8 mouse cellular contexts compared by ENCODE assay signal in genomic region chr4:103214498-103214924, GRCm38 (mm10). TPM values are rescaled to one million over a fixed set of nuclear protein-coding genes. Genes with fewer than 3 reads are reported as not detected.
A peak's percentile ranks its signal among the peaks of the same experiment; 100 is the strongest.
DNase-seq lines count a peak whose midpoint lies in the region; ATAC-seq and TF ChIP-seq lines count a peak whose summit lies in the region.

No protein-coding gene starts in this region.

- WGBS in forebrain, postnatal 0 days, result under 1% methylated on average over 48 of the region's 48 CpGs
- WGBS in lung, embryonic 16.5 days, result 0% methylated on average over 46 of the region's 48 CpGs

- TF ChIP-seq CTCF in E14TG2a.4 (conservative IDR thresholded peaks at IDR 0.05; ENCODE audit: low read length), result no peak
- TF ChIP-seq CTCF in forebrain, postnatal 0 days (IDR thresholded peaks at IDR 0.05; ENCODE audit: low read depth), result no peak

- H3K27ac ChIP-seq in forebrain, postnatal 0 days (ENCODE audit: low read depth, low read length), result peak overlapping the region; percentile 99
- peak overlapping the region; percentile 97 for H3K27ac ChIP-seq in lung, embryonic 16.5 days (ENCODE audit: low read length)

- H3K27me3 ChIP-seq in E14TG2a.4 (ENCODE audit: insufficient read depth, low read length), result no peaks in the 10 kb centered on the region
- no peaks in the 10 kb centered on the region for H3K27me3 ChIP-seq in forebrain, postnatal 0 days (ENCODE audit: insufficient read depth, low read length)
- no peaks in the 10 kb centered on the region for H3K27me3 ChIP-seq in lung, embryonic 16.5 days (ENCODE audit: control insufficient read depth, insufficient read depth, low read depth, low read length)

- H3K36me3 ChIP-seq in E14TG2a.4 (ENCODE audit: insufficient read depth, low read length), result peaks cover 20% of the 10 kb centered on the region
- peaks cover 6% of the 10 kb centered on the region; the same call in 1 of the 2 replicates for H3K36me3 ChIP-seq in forebrain, postnatal 0 days (ENCODE audit: insufficient read depth)
- no peaks in the 10 kb centered on the region; the same call in 1 of the 2 replicates for H3K36me3 ChIP-seq in lung, embryonic 16.5 days (ENCODE audit: control insufficient read depth, insufficient read depth, low read length)

- H3K4me1 ChIP-seq in E14TG2a.4 (replicated peaks; ENCODE audit: low read depth, low read length), result peaks cover 31% of the 10 kb centered on the region
- H3K4me1 ChIP-seq in forebrain, postnatal 0 days (ENCODE audit: insufficient read depth), result peaks cover 4% of the 10 kb centered on the region
- peaks cover 13% of the 10 kb centered on the region for H3K4me1 ChIP-seq in lung, embryonic 16.5 days (replicated peaks; ENCODE audit: control insufficient read depth, insufficient read depth, low read length)

- H3K9ac ChIP-seq in forebrain, postnatal 0 days, result peak overlapping the region; percentile 96
- peak overlapping the region; percentile 99 for H3K9ac ChIP-seq in lung, embryonic 16.5 days (ENCODE audit: low read length)

- peak; percentile 65 for DNase-seq in cerebellum, adult 11 months
- DNase-seq in forebrain, postnatal 0 days, result peak; percentile 78
- DNase-seq in heart, postnatal 4 days, result peak; percentile 73
- peak; percentile 52 to 71 for DNase-seq in layer of hippocampus, adult 8-10 months (ENCODE audit: low spot score in 2 of 2)
- DNase-seq in ovary, adult 18-20 months (ENCODE audit: low spot score), result peak; percentile 57
- peak; percentile 61 to 76 for DNase-seq in thymus, adult 18-20 months

- H3K4me3 ChIP-seq in E14TG2a.4 (replicated peaks; ENCODE audit: low read length), result peak overlapping the region; percentile 86
- peak overlapping the region; percentile 82 for H3K4me3 ChIP-seq in forebrain, postnatal 0 days (ENCODE audit: low read depth, low read length)
- peak overlapping the region; percentile 89 for H3K4me3 ChIP-seq in lung, embryonic 16.5 days (ENCODE audit: low read length)

- H3K9me3 ChIP-seq in E14TG2a.4 (ENCODE audit: low read length), result no peaks in the 10 kb centered on the region
- no peaks in the 10 kb centered on the region for H3K9me3 ChIP-seq in forebrain, postnatal 0 days (ENCODE audit: low read length)
- no peaks in the 10 kb centered on the region for H3K9me3 ChIP-seq in lung, embryonic 16.5 days (ENCODE audit: control insufficient read depth, low read length)

- H3K4me2 ChIP-seq in forebrain, postnatal 0 days (ENCODE audit: low read depth), result peak overlapping the region; percentile 66
- H3K4me2 ChIP-seq in lung, embryonic 16.5 days (ENCODE audit: low read depth, low read length), result peak overlapping the region; percentile 54

- ATAC-seq in forebrain, postnatal 0 days, result peak; percentile 80
- ATAC-seq in lung, embryonic 16.5 days (ENCODE audit: low read depth), result peak; percentile 80

RNA-seq across cellular contexts. Expression of gene Slc35d1, which starts 0.5 kb away (rescaled TPM):
- 2.9 and 3.0 TPM in 2 replicates for total RNA-seq in forebrain, postnatal 0 days (2014; rRNA removed)
- 2.9 and 4.4 TPM in 2 replicates for polyA plus RNA-seq in forebrain, postnatal 0 days (2015; fragmentation: Nextera tagmentation; extraction: Ambion mirVana)
- 1 to 10 TPM; 8.4 to 8.8 TPM for total RNA-seq in heart, postnatal 4 days (2021)
- total RNA-seq in layer of hippocampus, adult 8-10 months (2022), result 10 to 100 TPM; 13.2 to 15.4 (median 13.8) TPM
- 7.4 and 8.1 TPM in 2 replicates for polyA plus RNA-seq in lung, embryonic 16.5 days (2015; fragmentation: Nextera tagmentation; extraction: Ambion mirVana)

Comparison
In these comparisons a context has a peak if more than half of its experiments do, and no peak if none do; other contexts are left out.
1. Peak in every context shown above with its lines: DNase-seq, ATAC-seq, H3K4me3 ChIP-seq and H3K27ac ChIP-seq.